Mouse (Mus musculus): ENCODE data around the gene Ccnl2.

Ccnl2 gene

GRCm38 (mm10) chr4:155838187-155839153 is 26.2 kb downstream of the Ccnl2 start:
- no peak for DNase-seq (ENCODE audit: low read depth, low spot score)

GRCm38 (mm10) chr4:155839483-155839910 is 27.2 kb downstream of the Ccnl2 start, which contains the start of gene Mxra8:
TSS of gene Mxra8 (plus strand) at chr4:155839680.
- DNase-seq (ENCODE audit: low read depth, low spot score): no peak

- no peak for DNase-seq (ENCODE audit: low read depth, low spot score)
These were observed 28.1 kb downstream of the Ccnl2 start for GRCm38 (mm10) chr4:155840076-155841002.

- DNase-seq (ENCODE audit: low read depth, low spot score): peak; percentile 97
These were observed 28.7 kb downstream of the Ccnl2 start for GRCm38 (mm10) chr4:155841003-155841454.

GRCm38 (mm10) chr4:155841651-155842270 is 29.5 kb downstream of the Ccnl2 start:
- no peak for DNase-seq (ENCODE audit: low read depth, low spot score)

GRCm38 (mm10) chr4:155843231-155843630 is 30.9 kb downstream of the Ccnl2 start:
- DNase-seq (ENCODE audit: low read depth, low spot score): no peak

- DNase-seq (ENCODE audit: low read depth, low spot score): peak; percentile 94
These were observed 34.7 kb downstream of the Ccnl2 start, which contains the start of gene Dvl1 for GRCm38 (mm10) chr4:155846871-155847578. TSS of gene Dvl1 (plus strand) at chr4:155847402.

GRCm38 (mm10) chr4:155847591-155848352 is 35.5 kb downstream of the Ccnl2 start:
- DNase-seq (ENCODE audit: low read depth, low spot score): peak; percentile 73

GRCm38 (mm10) chr4:155848434-155849095 is 36.3 kb downstream of the Ccnl2 start:
- DNase-seq (ENCODE audit: low read depth, low spot score): no peak

GRCm38 (mm10) chr4:155849391-155849790 is 37.1 kb downstream of the Ccnl2 start:
- DNase-seq (ENCODE audit: low read depth, low spot score): no peak

- no peak for DNase-seq (ENCODE audit: low read depth, low spot score)
These were observed 37.6 kb downstream of the Ccnl2 start for GRCm38 (mm10) chr4:155849792-155850451.

GRCm38 (mm10) chr4:155851368-155851767 is 39.1 kb downstream of the Ccnl2 start:
- no peak for DNase-seq (ENCODE audit: low read depth, low spot score)

- no peak for DNase-seq (ENCODE audit: low read depth, low spot score)
These were observed 39.7 kb downstream of the Ccnl2 start for GRCm38 (mm10) chr4:155851951-155852411.

GRCm38 (mm10) chr4:155853421-155853820 is 41.1 kb downstream of the Ccnl2 start:
- DNase-seq (ENCODE audit: low read depth, low spot score): no peak

- no peak for DNase-seq (ENCODE audit: low read depth, low spot score)
These were observed 42.7 kb downstream of the Ccnl2 start for GRCm38 (mm10) chr4:155854991-155855390.

GRCm38 (mm10) chr4:155856071-155856470 is 43.8 kb downstream of the Ccnl2 start:
- no peak for DNase-seq (ENCODE audit: low read depth, low spot score)

- no peak for DNase-seq (ENCODE audit: low read depth, low spot score)
These were observed 44.6 kb downstream of the Ccnl2 start for GRCm38 (mm10) chr4:155856881-155857280.

GRCm38 (mm10) chr4:155859318-155859717 is 47.0 kb downstream of the Ccnl2 start:
- no peak for DNase-seq (ENCODE audit: low read depth, low spot score)

GRCm38 (mm10) chr4:155861787-155862186 is 49.5 kb downstream of the Ccnl2 start:
- no peak for DNase-seq (ENCODE audit: low read depth, low spot score)

Measured in A20 (cell line).